Mouse (Mus musculus) urinary bladder, postnatal 10 days (tissue): ENCODE measurements at regions not wholly inside any gene's neighbourhood (a gene's known extent, or its start where the extent isn't known, plus 50 kb on each side); places are given as distances from the start of the nearest gene placed in this dataset.

Source experiments
- DNase-seq: peaks from one replicate; pipeline ENCODE4 v3.0.0; 2022; ENCODE audit warnings: low spot score

GRCm38 (mm10) chr15:96880066-96880465 is 175.7 kb downstream of the Slc38a4 start:
- DNase-seq: no peak

GRCm38 (mm10) chr15:96878796-96879195 is 177.0 kb downstream of the Slc38a4 start:
- DNase-seq: no peak

- DNase-seq: no peak
Observed at GRCm38 (mm10) chr15:96877931-96878330, 177.8 kb downstream of the Slc38a4 start.

- DNase-seq: no peak
Observed at GRCm38 (mm10) chr15:96877271-96877670, 177.7 kb upstream of the Slc38a2 start.

- no peak for DNase-seq
Observed at GRCm38 (mm10) chr15:96874145-96874544, 174.6 kb upstream of the Slc38a2 start.

GRCm38 (mm10) chr15:96873562-96873961 is 174.0 kb upstream of the Slc38a2 start:
- DNase-seq: no peak

GRCm38 (mm10) chr15:96873126-96873525 is 173.6 kb upstream of the Slc38a2 start:
- no peak for DNase-seq

GRCm38 (mm10) chr15:96867701-96868100 is 168.2 kb upstream of the Slc38a2 start:
- DNase-seq: no peak

GRCm38 (mm10) chr15:96865932-96866331 is 166.4 kb upstream of the Slc38a2 start:
- no peak for DNase-seq

GRCm38 (mm10) chr15:96857709-96858108 is 158.2 kb upstream of the Slc38a2 start:
- no peak for DNase-seq

- DNase-seq: no peak
Observed at GRCm38 (mm10) chr15:96851970-96852768, 152.6 kb upstream of the Slc38a2 start.

- no peak for DNase-seq
Observed at GRCm38 (mm10) chr15:96848150-96848549, 148.6 kb upstream of the Slc38a2 start.

- DNase-seq: no peak
Observed at GRCm38 (mm10) chr15:96845221-96845620, 145.7 kb upstream of the Slc38a2 start.

GRCm38 (mm10) chr15:96844290-96844689 is 144.8 kb upstream of the Slc38a2 start:
- no peak for DNase-seq

GRCm38 (mm10) chr15:96843589-96843988 is 144.1 kb upstream of the Slc38a2 start:
- no peak for DNase-seq

- no peak for DNase-seq
Observed at GRCm38 (mm10) chr15:96842881-96843280, 143.4 kb upstream of the Slc38a2 start.

GRCm38 (mm10) chr15:96836670-96837069 is 137.1 kb upstream of the Slc38a2 start:
- DNase-seq: no peak

GRCm38 (mm10) chr15:96834862-96835261 is 135.3 kb upstream of the Slc38a2 start:
- no peak for DNase-seq

GRCm38 (mm10) chr15:96834162-96834843 is 134.8 kb upstream of the Slc38a2 start:
- DNase-seq: no peak

GRCm38 (mm10) chr15:96832389-96832788 is 132.9 kb upstream of the Slc38a2 start:
- DNase-seq: no peak

- DNase-seq: no peak
Observed at GRCm38 (mm10) chr15:96831256-96831655, 131.7 kb upstream of the Slc38a2 start.

GRCm38 (mm10) chr15:96830578-96830977 is 131.0 kb upstream of the Slc38a2 start:
- DNase-seq: no peak

GRCm38 (mm10) chr15:96829941-96830340 is 130.4 kb upstream of the Slc38a2 start:
- no peak for DNase-seq
